ENCODE assay signal across 1 mouse cellular context in the genomic region with DNA sequence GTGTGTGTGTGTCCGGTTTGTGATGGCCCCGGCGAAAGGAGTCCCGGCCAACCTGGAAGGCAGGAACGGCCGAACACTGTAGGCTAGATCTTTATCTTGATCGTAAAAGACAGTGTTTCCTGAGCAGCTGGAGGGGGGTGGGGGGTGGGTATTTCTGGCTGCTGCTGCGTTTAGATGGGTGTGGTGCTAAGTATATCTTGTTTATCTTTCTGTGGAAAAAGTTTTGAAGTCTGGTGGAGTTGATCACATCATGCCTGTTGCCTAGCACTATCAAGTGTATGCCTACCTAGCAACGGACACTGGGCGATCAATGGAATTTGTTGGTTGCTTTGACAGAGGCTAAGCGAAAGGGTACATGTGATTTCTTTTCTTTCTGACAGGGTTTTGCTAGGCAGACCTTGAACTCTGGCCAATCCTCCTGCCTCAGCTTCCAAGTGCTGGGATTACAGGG.
TF ChIP-seq lines count a peak whose summit lies in the region.

No protein-coding gene starts in this region.

TF ChIP-seq in MEL, 35 proteins besides CTCF, POLR2A, EP300 and RAD21 (continued from another document):
- no peak for TF ChIP-seq NRF1 (IDR thresholded peaks at IDR 0.05; ENCODE audit: insufficient read depth, low read depth, low read length, poor library complexity, severe bottlenecking)
- no peak for TF ChIP-seq SMC3 (IDR thresholded peaks at IDR 0.05; ENCODE audit: low read depth, low read length)
- TF ChIP-seq MAZ (IDR thresholded peaks at IDR 0.05; ENCODE audit: low read depth, low read length): peak; percentile 61; the same call in 1 of the 2 replicates
- TF ChIP-seq MAX (IDR thresholded peaks at IDR 0.05; ENCODE audit: low read length): no peak
- no peak for TF ChIP-seq ZMIZ1 (IDR thresholded peaks at IDR 0.05; ENCODE audit: low read depth, low read length)
- no peak for TF ChIP-seq ZKSCAN1 (IDR thresholded peaks at IDR 0.05; ENCODE audit: low read depth, low read length)
- TF ChIP-seq ETS1 (IDR thresholded peaks at IDR 0.05; ENCODE audit: low read depth, low read length): peak; percentile 91
- no peak for TF ChIP-seq USF1 (IDR thresholded peaks at IDR 0.05; ENCODE audit: low read depth, low read length)
- no peak for TF ChIP-seq TBP (IDR thresholded peaks at IDR 0.05; ENCODE audit: low read depth, low read length)
- no peak for TF ChIP-seq CHD1 (IDR thresholded peaks at IDR 0.05; ENCODE audit: low read depth, low read length)
- TF ChIP-seq ZNF384 (IDR thresholded peaks at IDR 0.05; ENCODE audit: low read depth, low read length): no peak
- no peak for TF ChIP-seq ZC3H11A (IDR thresholded peaks at IDR 0.05; ENCODE audit: low read depth, low read length)
- peak; percentile 83 for TF ChIP-seq GATA1 (IDR thresholded peaks at IDR 0.05; ENCODE audit: low read depth, low read length)
- 0 out of 2 replicates have a peak, but pooled peaks have one; percentile 15 for TF ChIP-seq BHLHE40 (IDR thresholded peaks at IDR 0.05; ENCODE audit: borderline replicate concordance, low read depth, low read length)
- TF ChIP-seq MAFK (IDR thresholded peaks at IDR 0.05; ENCODE audit: borderline replicate concordance, low read depth, low read length): no peak
- peak; percentile 94 for TF ChIP-seq SIN3A (IDR thresholded peaks at IDR 0.05; ENCODE audit: low read length)
- TF ChIP-seq MEF2A (IDR thresholded peaks at IDR 0.05; ENCODE audit: extremely low read depth, insufficient replicate concordance, low read depth, low read length, poor library complexity, severe bottlenecking): no peak
- TF ChIP-seq RCOR1 (IDR thresholded peaks at IDR 0.05; ENCODE audit: low read depth, low read length): no peak
- TF ChIP-seq MXI1 (IDR thresholded peaks at IDR 0.05; ENCODE audit: low read depth, low read length): peak; percentile 73
- TF ChIP-seq KAT2A (conservative IDR thresholded peaks at IDR 0.05; ENCODE audit: low read depth, low read length): no peak
- TF ChIP-seq ELF1 (IDR thresholded peaks at IDR 0.05; ENCODE audit: low read depth, low read length): no peak
- TF ChIP-seq MYC (IDR thresholded peaks at IDR 0.05; ENCODE audit: low read depth, low read length): no peak
- peak; percentile 75 for TF ChIP-seq TCF12 (IDR thresholded peaks at IDR 0.05; ENCODE audit: low read depth, low read length)
- TF ChIP-seq MYB (IDR thresholded peaks at IDR 0.05; ENCODE audit: low read depth, low read length): no peak
- TF ChIP-seq CHD2 (IDR thresholded peaks at IDR 0.05; ENCODE audit: low read length): no peak
- TF ChIP-seq UBTF (IDR thresholded peaks at IDR 0.05; ENCODE audit: borderline replicate concordance, insufficient read depth, low read depth, low read length): no peak; the same call in 1 of the 2 replicates
- no peak for TF ChIP-seq POLR2AphosphoS2 (IDR thresholded peaks at IDR 0.05; ENCODE audit: low read length)
- TF ChIP-seq NELFE (IDR thresholded peaks at IDR 0.05; ENCODE audit: low read depth, low read length): no peak
